Mouse (Mus musculus): ENCODE data around the gene Ccl22. TPM values are rescaled to one million over a fixed set of nuclear protein-coding genes. Genes with fewer than 3 reads are reported as not detected.
A peak's percentile ranks its signal among the peaks of the same experiment; 100 is the strongest.

Gene Ccl22
- 0.08 TPM in 1 of 2 replicates, not detected in the other for polyA plus RNA-seq (2015; fragmentation: Nextera tagmentation; extraction: Ambion mirVana)

- Histone ChIP-seq H3K9me3 (replicated peaks) (no peaks in the 10 kb centered on the region), H3K9ac (no peak within 1 kb of the TSS), H3K27ac (no peak within 1 kb of the TSS), H3K4me2 (no peak within 1 kb of the TSS), H3K4me1 (replicated peaks) (no peaks in the 10 kb centered on the region), H3K36me3 (no peaks in the 10 kb centered on the region), H3K27me3 (no peaks in the 10 kb centered on the region; the same call in 1 of the 2 replicates), H3K4me3 (no peak within 1 kb of the TSS)
- 90% methylated on average over 7 of the region's 7 CpGs for WGBS
- no peak for ATAC-seq (replicated peaks; ENCODE audit: insufficient number of reproducible peaks, insufficient read depth, low FRiP score, low read depth)
These were observed at the start of gene Ccl22 for GRCm38 (mm10) chr8:94745476-94746184. Gene Ccl22, plus strand, starts transcription at chr8:94745590.

GRCm38 (mm10) chr8:94695994-94696384 lies 49.4 kb upstream of the Ccl22 start, which contains the start of gene Pllp:
Gene Pllp, minus strand, starts transcription at chr8:94696278.
- Histone ChIP-seq H3K27me3 (peaks cover 58% of the 10 kb centered on the region), H3K4me1 (replicated peaks) (peaks cover 14% of the 10 kb centered on the region), H3K4me3 (peak within 1 kb of the TSS; percentile 49), H3K9me3 (replicated peaks) (no peaks in the 10 kb centered on the region), H3K36me3 (no peaks in the 10 kb centered on the region), H3K4me2 (peak within 1 kb of the TSS; percentile 79), H3K27ac (no peak within 1 kb of the TSS), H3K9ac (0 out of 2 replicates have a peak within 1 kb of the TSS, but pooled peaks have one; percentile 16)
- under 1% methylated on average over 41 of the region's 41 CpGs for WGBS
- ATAC-seq (replicated peaks; ENCODE audit: insufficient number of reproducible peaks, insufficient read depth, low FRiP score, low read depth): no peak; the same call in 1 of the 2 replicates

GRCm38 (mm10) chr8:94696566-94696965 lies 48.8 kb upstream of the Ccl22 start:
- WGBS: 55% methylated on average over 3 of the region's 3 CpGs
- H3K4me1 ChIP-seq (replicated peaks): peaks cover 14% of the 10 kb centered on the region
- H3K4me2 ChIP-seq: peak overlapping the region; percentile 79; the same call in 1 of the 2 replicates
- H3K36me3 ChIP-seq: no peaks in the 10 kb centered on the region
- H3K9me3 ChIP-seq (replicated peaks): no peaks in the 10 kb centered on the region
- peak overlapping the region; percentile 49; the same call in 1 of the 2 replicates for H3K4me3 ChIP-seq
- H3K9ac ChIP-seq: no peak overlapping the region
- peaks cover 58% of the 10 kb centered on the region for H3K27me3 ChIP-seq
- H3K27ac ChIP-seq: no peak overlapping the region
- ATAC-seq (replicated peaks; ENCODE audit: insufficient number of reproducible peaks, insufficient read depth, low FRiP score, low read depth): no peak

GRCm38 (mm10) chr8:94697956-94698355 lies 47.4 kb upstream of the Ccl22 start:
- Histone ChIP-seq H3K4me3 (no peak overlapping the region), H3K9me3 (replicated peaks) (no peaks in the 10 kb centered on the region), H3K4me1 (replicated peaks) (peaks cover 14% of the 10 kb centered on the region), H3K36me3 (no peaks in the 10 kb centered on the region), H3K9ac (no peak overlapping the region), H3K27me3 (peaks cover 51% of the 10 kb centered on the region), H3K4me2 (no peak overlapping the region), H3K27ac (no peak overlapping the region)
- ATAC-seq (replicated peaks; ENCODE audit: insufficient number of reproducible peaks, insufficient read depth, low FRiP score, low read depth): no peak
- 73% methylated on average over 6 of the region's 6 CpGs for WGBS

- Histone ChIP-seq H3K4me3 (no peak overlapping the region), H3K36me3 (no peaks in the 10 kb centered on the region), H3K27me3 (peaks cover 37% of the 10 kb centered on the region), H3K4me2 (no peak overlapping the region), H3K27ac (no peak overlapping the region), H3K9ac (no peak overlapping the region), H3K4me1 (replicated peaks) (peaks cover 16% of the 10 kb centered on the region), H3K9me3 (replicated peaks) (no peaks in the 10 kb centered on the region)
- no peak for ATAC-seq (replicated peaks; ENCODE audit: insufficient number of reproducible peaks, insufficient read depth, low FRiP score, low read depth)
- 72% methylated on average over 16 of the region's 16 CpGs for WGBS
These were observed 46.0 kb upstream of the Ccl22 start for GRCm38 (mm10) chr8:94699366-94699765.

- Histone ChIP-seq H3K27ac (no peak overlapping the region), H3K4me1 (replicated peaks) (peaks cover 14% of the 10 kb centered on the region), H3K4me3 (no peak overlapping the region), H3K4me2 (no peak overlapping the region), H3K36me3 (no peaks in the 10 kb centered on the region), H3K27me3 (peaks cover 26% of the 10 kb centered on the region), H3K9me3 (replicated peaks) (no peaks in the 10 kb centered on the region), H3K9ac (no peak overlapping the region)
- 81% methylated on average over 4 of the region's 4 CpGs for WGBS
- no peak for ATAC-seq (replicated peaks; ENCODE audit: insufficient number of reproducible peaks, insufficient read depth, low FRiP score, low read depth)
These were observed 44.9 kb upstream of the Ccl22 start for GRCm38 (mm10) chr8:94700421-94700935.

GRCm38 (mm10) chr8:94702156-94702555 lies 43.2 kb upstream of the Ccl22 start:
- Histone ChIP-seq H3K27ac (no peak overlapping the region), H3K4me3 (peak overlapping the region; percentile 66; the same call in 1 of the 2 replicates), H3K27me3 (peaks cover 9% of the 10 kb centered on the region), H3K4me2 (peak overlapping the region; percentile 74; the same call in 1 of the 2 replicates), H3K9me3 (replicated peaks) (no peaks in the 10 kb centered on the region), H3K9ac (no peak overlapping the region), H3K4me1 (replicated peaks) (peaks cover 13% of the 10 kb centered on the region), H3K36me3 (no peaks in the 10 kb centered on the region)
- no peak for ATAC-seq (replicated peaks; ENCODE audit: insufficient number of reproducible peaks, insufficient read depth, low FRiP score, low read depth)
- 59% methylated on average over 3 of the region's 3 CpGs for WGBS

GRCm38 (mm10) chr8:94702844-94703813 lies 42.3 kb upstream of the Ccl22 start:
- peaks cover under 1% of the 10 kb centered on the region for H3K27me3 ChIP-seq
- H3K4me1 ChIP-seq (replicated peaks): peaks cover 13% of the 10 kb centered on the region
- ATAC-seq (replicated peaks; ENCODE audit: insufficient number of reproducible peaks, insufficient read depth, low FRiP score, low read depth): peak; percentile 73
- peak overlapping the region; percentile 48 for H3K9ac ChIP-seq
- H3K4me2 ChIP-seq: peak overlapping the region; percentile 74
- H3K4me3 ChIP-seq: peak overlapping the region; percentile 66
- H3K36me3 ChIP-seq: no peaks in the 10 kb centered on the region
- H3K27ac ChIP-seq: peak overlapping the region; percentile 53
- under 1% methylated on average over 35 of the region's 35 CpGs for WGBS
- no peaks in the 10 kb centered on the region for H3K9me3 ChIP-seq (replicated peaks)

- Histone ChIP-seq H3K9me3 (replicated peaks) (no peaks in the 10 kb centered on the region), H3K4me2 (peak overlapping the region; percentile 82), H3K36me3 (no peaks in the 10 kb centered on the region), H3K4me1 (replicated peaks) (peaks cover 13% of the 10 kb centered on the region), H3K27me3 (no peaks in the 10 kb centered on the region), H3K9ac (peak overlapping the region; percentile 38), H3K27ac (no peak overlapping the region), H3K4me3 (peak overlapping the region; percentile 66)
- ATAC-seq (replicated peaks; ENCODE audit: insufficient number of reproducible peaks, insufficient read depth, low FRiP score, low read depth): peak; percentile 86
- WGBS: under 1% methylated on average over 35 of the region's 35 CpGs
These were observed 41.3 kb upstream of the Ccl22 start for GRCm38 (mm10) chr8:94703972-94704668.

- Histone ChIP-seq H3K4me1 (replicated peaks) (peaks cover 13% of the 10 kb centered on the region), H3K27me3 (no peaks in the 10 kb centered on the region), H3K9ac (peak overlapping the region; percentile 38), H3K4me2 (peak overlapping the region; percentile 82), H3K4me3 (peak overlapping the region; percentile 66), H3K27ac (no peak overlapping the region), H3K36me3 (no peaks in the 10 kb centered on the region), H3K9me3 (replicated peaks) (no peaks in the 10 kb centered on the region)
- ATAC-seq (replicated peaks; ENCODE audit: insufficient number of reproducible peaks, insufficient read depth, low FRiP score, low read depth): no peak
- 18% methylated on average over 9 of the region's 9 CpGs for WGBS
These were observed 40.8 kb upstream of the Ccl22 start for GRCm38 (mm10) chr8:94704669-94704984.
